Mouse (Mus musculus): ENCODE results near the gene Gm5861. TPM values are rescaled to one million over a fixed set of nuclear protein-coding genes. Genes with fewer than 3 reads are reported as not detected.
"Not testable (repeated sequence)": the region's sequence is repeated elsewhere in the genome, so short reads cannot be mapped to it uniquely, and the experiment has no call there.

Gene Gm5861
- not detected in 2 replicates for polyA plus RNA-seq (2016; fragmentation: Nextera tagmentation; extraction: Ambion mirVana)

DNA sequence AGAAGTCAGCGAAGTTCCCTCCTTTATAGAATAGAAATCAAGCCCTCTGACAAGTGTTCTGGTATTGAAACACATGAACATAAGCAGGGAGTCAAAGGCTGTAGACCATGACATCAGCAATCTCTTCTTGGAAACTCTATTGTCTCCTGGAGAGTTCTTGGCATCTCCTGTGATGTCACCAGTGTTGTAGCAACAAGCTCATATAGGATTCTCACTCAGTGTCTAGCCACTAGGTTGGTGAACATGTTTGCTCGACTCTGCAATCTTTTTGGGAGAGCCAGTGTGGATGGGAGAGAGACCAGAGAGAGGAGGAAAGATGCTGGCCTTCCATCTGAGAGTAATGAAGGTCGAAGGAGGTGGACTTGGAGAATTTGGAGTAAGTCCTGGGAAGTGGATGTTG is at the start of gene Gm5861:
Gene Gm5861 (plus strand): TSS at position 301 of the 400 bp plus-strand sequence.
- H3K27ac ChIP-seq; H3K9ac ChIP-seq; H3K4me3 ChIP-seq (replicated peaks); H3K9me3 ChIP-seq; H3K36me3 ChIP-seq (replicated peaks); ATAC-seq (ENCODE audit: low FRiP score); H3K27me3 ChIP-seq; H3K4me2 ChIP-seq; H3K4me1 ChIP-seq: not testable (repeated sequence)
- 77% methylated on average over 3 of the region's 3 CpGs for whole genome bisulfite sequencing

DNA sequence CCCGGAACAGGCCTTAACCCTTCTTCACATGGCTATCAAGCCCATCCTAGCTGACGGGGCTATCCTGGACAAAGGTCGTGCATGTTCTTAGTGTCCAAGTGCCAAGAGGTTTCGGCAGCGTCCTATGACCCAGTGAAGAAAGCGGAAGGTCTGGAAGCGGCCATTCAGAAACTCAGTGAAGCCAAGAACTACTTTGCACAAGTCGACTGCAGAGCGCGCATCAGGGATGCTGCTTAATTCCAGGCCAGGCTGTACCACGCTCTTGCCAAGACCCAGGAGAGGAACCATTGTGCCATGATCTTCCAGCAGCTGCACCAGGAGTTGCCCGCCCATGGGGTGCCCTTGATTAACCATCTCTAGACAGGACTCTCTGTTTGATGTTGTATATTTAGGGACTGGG is 44.8 kb upstream of the Gm5861 start:
- H3K4me3 ChIP-seq (replicated peaks); H3K4me2 ChIP-seq; H3K9me3 ChIP-seq; ATAC-seq (ENCODE audit: low FRiP score); H3K36me3 ChIP-seq (replicated peaks); H3K9ac ChIP-seq; H3K27me3 ChIP-seq; H3K4me1 ChIP-seq; H3K27ac ChIP-seq: not testable (repeated sequence)
- WGBS = 93% methylated on average over 12 of the region's 12 CpGs

Other genes with a start within 250 kb of the Gm5861 start
- not detected in 2 replicates for gene Gm8871, start 235.3 kb upstream of the Gm5861 start, polyA plus RNA-seq (2016; fragmentation: Nextera tagmentation; extraction: Ambion mirVana)
- gene Gm8857, start 235.3 kb upstream of the Gm5861 start, polyA plus RNA-seq (2016; fragmentation: Nextera tagmentation; extraction: Ambion mirVana) = not detected in 2 replicates
- not detected in 2 replicates for gene Gm8879, start 55.4 kb upstream of the Gm5861 start, polyA plus RNA-seq (2016; fragmentation: Nextera tagmentation; extraction: Ambion mirVana)
- not detected in 2 replicates for gene Gm8890, start 73.0 kb downstream of the Gm5861 start, polyA plus RNA-seq (2016; fragmentation: Nextera tagmentation; extraction: Ambion mirVana)
- not detected in 2 replicates for gene Speer1, start 158.4 kb downstream of the Gm5861 start, polyA plus RNA-seq (2016; fragmentation: Nextera tagmentation; extraction: Ambion mirVana)
- not detected in 2 replicates for gene Gm8897, start 233.3 kb downstream of the Gm5861 start, polyA plus RNA-seq (2016; fragmentation: Nextera tagmentation; extraction: Ambion mirVana)

Data from forebrain, embryonic 12.5 days (tissue).